Mouse (Mus musculus): ENCODE results near the gene Clasrp.

DNA sequence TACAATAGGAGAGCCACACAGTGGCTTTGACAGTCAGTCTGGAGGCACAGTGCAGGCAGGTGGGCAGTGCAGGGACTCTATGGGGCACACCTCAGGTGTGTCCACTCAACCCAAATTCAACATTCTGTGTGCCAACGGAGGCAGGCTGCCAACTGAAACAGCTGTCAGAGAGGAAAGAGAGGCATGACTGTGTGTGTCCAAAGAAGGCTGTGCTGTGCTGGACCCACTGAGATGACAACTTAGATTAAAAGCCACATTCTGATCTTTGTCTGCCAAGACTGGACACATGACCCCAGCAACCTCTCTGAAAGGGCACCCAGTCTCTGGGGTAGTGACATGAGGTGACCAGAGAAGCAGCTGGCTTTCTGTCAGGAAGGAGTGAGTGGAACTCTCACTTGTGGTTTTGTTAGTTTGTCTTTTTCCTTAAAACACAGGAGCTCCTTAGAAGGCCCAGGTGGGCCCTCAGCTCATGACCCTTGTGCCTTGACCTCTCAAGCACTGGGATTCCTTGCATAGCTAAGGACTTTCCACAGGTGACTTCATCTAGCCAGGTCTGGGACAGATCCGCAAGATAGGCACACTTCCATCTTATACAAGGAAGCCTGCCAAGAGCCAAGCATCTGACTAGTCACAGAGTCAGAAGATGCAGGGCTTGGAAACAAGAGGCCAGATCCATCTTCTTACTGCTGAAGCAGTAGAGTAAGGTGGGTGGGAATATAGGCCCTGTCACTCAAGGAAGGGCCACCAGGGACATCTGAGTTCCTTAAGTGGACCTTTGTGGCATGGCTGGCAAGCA is 63.3 kb downstream of the Clasrp start:
- TF ChIP-seq CTCF (IDR thresholded peaks at IDR 0.05; ENCODE audit: borderline replicate concordance, control insufficient read depth, extremely low read depth, insufficient read depth, low read length, poor library complexity) (no peak), POLR2A (IDR thresholded peaks at IDR 0.05; ENCODE audit: control insufficient read depth, extremely low read depth, insufficient read depth, low read length, poor library complexity) (no peak)
